Mouse (Mus musculus) myocyte (in vitro differentiated cells): Measurements from ENCODE around the gene Inka1.

ENCODE experiments used
- CEBPB ChIP-seq: IDR thresholded peaks from 2 replicates; pipeline ENCODE4 v1.6.1; 2011; ENCODE audit warnings: mild to moderate bottlenecking, moderate library complexity; ENCODE audit not compliant: poor library complexity, insufficient read depth, severe bottlenecking
- E2F4 ChIP-seq: IDR thresholded peaks from one replicate; pipeline ENCODE4 v1.6.1; 2011; ENCODE audit warnings: mild to moderate bottlenecking, control low read depth, moderate library complexity; ENCODE audit not compliant: insufficient read depth
- MAX ChIP-seq: IDR thresholded peaks from one replicate; pipeline ENCODE4 v1.6.1; 2011; ENCODE audit warnings: low read depth, mild to moderate bottlenecking, control low read depth
- MYOG ChIP-seq, 3 experiments: IDR thresholded peaks; one replicate each; pipeline ENCODE4 v1.6.1; 2011; ENCODE audit warnings: control low read depth in 2 of 3, low read depth in 2 of 3, mild to moderate bottlenecking in 2 of 3; ENCODE audit not compliant: insufficient read length in 2 of 3, control insufficient read depth in 1 of 3, insufficient read depth in 1 of 3
- POLR2A ChIP-seq: IDR thresholded peaks from one replicate; pipeline ENCODE4 v1.6.1; 2011; ENCODE audit warnings: low read depth, mild to moderate bottlenecking, control low read depth, moderate library complexity; ENCODE audit not compliant: insufficient read length
- POLR2AphosphoS2 ChIP-seq: IDR thresholded peaks from one replicate; pipeline ENCODE4 v1.6.1; 2011; ENCODE audit warnings: low read depth, control low read depth; ENCODE audit not compliant: insufficient read length
- TCF12 ChIP-seq: IDR thresholded peaks from one replicate; pipeline ENCODE4 v1.6.1; 2011; ENCODE audit warnings: mild to moderate bottlenecking, control low read depth; ENCODE audit not compliant: poor library complexity, insufficient read depth, severe bottlenecking
- USF1 ChIP-seq: IDR thresholded peaks from one replicate; pipeline ENCODE4 v1.6.1; 2011; ENCODE audit warnings: low read depth, mild to moderate bottlenecking, control low read depth, moderate library complexity

DNA sequence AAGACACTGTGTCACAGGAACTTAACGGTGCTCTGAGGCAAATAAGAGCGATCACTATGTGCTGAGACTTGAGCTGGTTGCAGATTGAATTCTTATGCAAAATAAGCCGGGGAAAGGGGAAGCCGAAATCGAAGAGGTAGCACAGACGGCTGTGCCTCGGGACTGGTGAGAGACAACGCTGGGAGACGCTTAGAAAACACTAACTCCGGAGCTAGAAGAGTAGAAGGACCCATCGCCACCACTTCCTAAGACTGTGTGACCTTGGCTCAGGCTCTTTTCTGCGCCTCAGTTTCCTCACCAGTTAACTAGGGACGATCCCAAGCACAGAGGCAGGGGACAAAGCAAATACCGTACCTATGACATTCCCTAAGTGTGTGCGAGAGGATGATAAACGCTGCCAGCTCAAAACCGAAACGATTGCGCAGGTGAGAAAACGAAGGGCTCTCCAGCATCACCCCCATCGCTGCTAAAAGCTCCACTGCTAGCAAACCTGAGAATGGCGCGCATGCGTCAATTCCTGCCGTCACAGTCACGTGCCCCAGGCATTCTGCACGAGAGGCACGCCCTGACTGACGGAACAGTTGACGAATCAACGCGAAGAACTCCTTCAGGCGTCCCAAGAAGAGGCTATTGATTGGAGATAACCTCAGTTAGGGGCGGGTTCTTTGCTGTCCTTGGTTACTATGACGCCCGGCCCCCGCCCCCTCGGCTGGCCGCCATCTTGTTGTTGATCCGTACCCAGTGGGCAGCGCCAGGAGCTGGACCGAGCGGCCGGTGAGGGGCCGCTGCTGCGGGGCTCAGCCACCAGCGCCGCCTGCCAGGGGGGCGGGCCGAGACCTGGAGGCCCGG lies 16.5 kb upstream of the Inka1 start, which contains the start of gene Ip6k1:
- peak; percentile 87 for TF ChIP-seq POLR2A
- no peak for TF ChIP-seq E2F4
- TF ChIP-seq MYOG (IDR thresholded peaks at IDR 0.05; ENCODE audit: control insufficient read depth in 1 of 3, insufficient read depth in 1 of 3, insufficient read length in 2 of 3, low read depth in 2 of 3): no peak
- peak; percentile 82 for TF ChIP-seq POLR2AphosphoS2
- no peak for TF ChIP-seq TCF12
- TF ChIP-seq MAX: no peak
- TF ChIP-seq CEBPB: no peak
- peak; percentile 100 for TF ChIP-seq USF1
